Mouse (Mus musculus): Measurements from ENCODE around the gene Sppl2b.
A peak's percentile ranks its signal among the peaks of the same experiment; 100 is the strongest.

Gene Sppl2b

GRCm38 (mm10) chr10:80855749-80856073 lies 636 bp downstream of the Sppl2b start:
- DNase-seq, result peak in 1 of 2 experiments; percentile 20

DNA sequence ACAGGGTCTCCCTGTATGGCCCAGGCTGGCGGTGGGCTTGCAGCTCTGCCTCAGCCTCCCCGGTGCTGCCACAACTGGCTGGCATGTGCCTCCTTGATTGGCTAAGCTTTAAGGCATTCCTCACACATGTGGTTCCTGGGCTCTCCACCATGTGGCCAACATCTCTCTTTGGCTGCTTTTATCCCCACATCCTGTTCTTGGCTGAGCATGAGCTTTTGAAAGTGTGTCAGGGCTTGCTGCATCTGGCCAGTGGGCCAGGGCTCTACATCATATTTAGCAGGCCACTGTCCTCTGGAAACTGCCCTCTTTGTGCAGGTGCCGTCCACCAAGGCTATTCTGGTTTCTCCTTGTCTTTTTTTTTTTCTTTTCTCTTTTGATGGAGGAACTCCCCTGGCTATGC lies 1.2 kb downstream of the Sppl2b start:
- no peak for DNase-seq

DNA sequence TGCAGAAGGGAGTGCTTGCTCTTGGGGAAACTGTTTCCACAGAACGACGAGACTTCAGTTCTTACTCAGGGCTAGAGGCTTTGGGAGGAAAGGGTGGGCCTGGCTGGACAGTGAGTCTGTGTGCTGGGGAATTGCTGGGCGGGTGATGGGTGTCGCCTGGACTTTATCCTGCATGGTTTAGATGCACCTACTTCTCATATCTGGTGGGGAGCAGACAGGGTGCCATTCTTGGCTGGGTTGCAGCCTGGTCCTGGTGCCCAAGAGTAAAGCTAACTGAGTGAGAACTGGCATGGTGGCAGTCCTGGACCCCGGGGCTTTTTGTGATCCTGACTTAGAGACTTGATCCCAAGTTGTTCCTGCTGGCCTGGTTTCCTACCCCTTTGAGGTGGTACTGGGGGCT lies 1.8 kb downstream of the Sppl2b start:
- no peak for DNase-seq

GRCm38 (mm10) chr10:80857386-80857785 lies 2.3 kb downstream of the Sppl2b start:
- DNase-seq, result no peak

DNA sequence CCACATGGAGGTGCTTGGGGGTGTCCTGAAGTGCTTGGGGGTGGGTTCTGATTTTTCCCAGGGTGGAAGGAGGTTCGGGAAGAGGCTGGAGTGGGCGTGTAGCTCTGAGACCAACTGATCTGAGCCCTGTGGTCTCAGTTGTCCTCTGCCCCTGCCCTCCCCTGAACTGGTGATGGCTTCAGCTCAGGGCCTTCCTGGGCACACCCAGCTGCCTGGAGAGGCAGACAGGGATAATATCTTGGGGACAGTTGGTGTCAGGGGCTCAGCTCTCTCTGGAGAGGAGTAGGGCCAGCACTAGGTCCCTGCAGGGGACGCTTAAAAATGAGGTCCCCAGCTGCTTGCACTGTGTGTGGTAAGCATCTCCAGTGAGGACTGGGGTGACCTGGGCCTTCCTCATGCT lies 2.8 kb downstream of the Sppl2b start:
- DNase-seq, result no peak

GRCm38 (mm10) chr10:80858350-80858935 lies 3.4 kb downstream of the Sppl2b start:
- no peak for DNase-seq

GRCm38 (mm10) chr10:80862305-80862704 lies 7.2 kb downstream of the Sppl2b start:
- DNase-seq, result no peak

- DNase-seq, result no peak
Measured at GRCm38 (mm10) chr10:80864446-80864845, 9.4 kb downstream of the Sppl2b start.

- DNase-seq, result peak; percentile 85 to 91
Measured at GRCm38 (mm10) chr10:80870993-80871392, 15.9 kb downstream of the Sppl2b start.

DNA sequence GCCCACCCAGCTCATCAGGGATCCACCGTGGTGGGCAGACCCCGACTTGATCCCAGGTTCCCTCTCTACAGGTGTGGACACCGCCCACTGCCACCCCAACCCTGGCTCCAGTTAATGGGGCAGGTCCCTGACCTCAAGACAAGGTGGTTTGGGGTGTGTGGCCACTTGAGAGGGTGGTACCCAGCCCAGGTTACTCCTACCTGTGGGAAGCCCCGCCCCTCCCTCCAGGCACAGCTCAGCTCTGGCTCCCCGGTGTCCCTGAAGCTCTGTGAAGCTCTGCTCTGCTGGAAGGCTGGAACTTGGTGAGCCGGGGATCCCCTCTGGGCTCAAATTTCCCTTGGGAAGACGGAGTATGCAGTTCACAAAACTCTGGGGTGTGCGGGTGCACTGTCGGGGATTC lies 16.5 kb downstream of the Sppl2b start, which contains the start of gene Tmprss9:
Tmprss9 (plus strand) TSS at position 268 of the 400 bp plus-strand sequence.
- DNase-seq, result peak; percentile 12 to 65

DNA sequence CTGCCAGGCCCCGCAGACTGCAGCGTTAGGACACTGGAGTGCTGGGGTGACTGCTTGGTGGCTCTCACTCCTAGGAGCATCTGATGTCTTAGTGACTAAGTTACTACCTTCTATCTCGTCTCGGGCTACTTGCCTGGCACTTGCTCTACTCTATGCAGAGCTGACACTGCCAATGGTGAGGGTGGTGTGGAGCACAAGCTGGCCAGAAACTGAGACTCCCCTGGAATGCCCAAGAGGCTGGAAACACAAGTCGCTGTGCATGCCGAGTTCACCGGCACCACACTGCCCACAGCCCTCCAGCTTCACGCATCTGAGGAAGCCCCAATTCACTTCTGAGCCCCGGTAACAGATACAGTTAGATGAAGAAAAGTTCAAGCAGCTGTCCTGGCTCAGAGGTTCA lies 19.0 kb downstream of the Sppl2b start:
- DNase-seq, result no peak

DNA sequence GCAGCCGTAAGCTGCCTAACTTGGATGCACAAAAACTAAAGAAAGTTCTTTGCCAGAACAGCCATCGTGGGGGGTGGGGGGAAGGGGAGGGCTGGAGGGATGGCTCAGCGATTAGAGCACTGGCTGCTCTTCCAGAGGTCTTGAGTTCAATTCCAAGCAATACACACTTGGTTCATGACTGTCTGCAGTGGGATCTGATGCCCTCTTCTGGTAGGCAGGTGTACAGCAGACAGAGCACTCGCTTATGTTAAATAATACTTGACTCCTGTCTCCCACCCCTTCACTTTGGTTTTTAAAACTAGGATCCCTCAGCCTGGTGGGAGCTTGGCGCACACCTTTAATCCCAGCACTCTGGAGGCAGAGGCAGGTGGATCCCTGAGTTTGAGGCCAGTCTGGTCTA lies 21.0 kb downstream of the Sppl2b start:
- DNase-seq, result peak; percentile 51 to 81

- no peak for DNase-seq
Measured at GRCm38 (mm10) chr10:80876594-80876993, 21.5 kb downstream of the Sppl2b start.

DNA sequence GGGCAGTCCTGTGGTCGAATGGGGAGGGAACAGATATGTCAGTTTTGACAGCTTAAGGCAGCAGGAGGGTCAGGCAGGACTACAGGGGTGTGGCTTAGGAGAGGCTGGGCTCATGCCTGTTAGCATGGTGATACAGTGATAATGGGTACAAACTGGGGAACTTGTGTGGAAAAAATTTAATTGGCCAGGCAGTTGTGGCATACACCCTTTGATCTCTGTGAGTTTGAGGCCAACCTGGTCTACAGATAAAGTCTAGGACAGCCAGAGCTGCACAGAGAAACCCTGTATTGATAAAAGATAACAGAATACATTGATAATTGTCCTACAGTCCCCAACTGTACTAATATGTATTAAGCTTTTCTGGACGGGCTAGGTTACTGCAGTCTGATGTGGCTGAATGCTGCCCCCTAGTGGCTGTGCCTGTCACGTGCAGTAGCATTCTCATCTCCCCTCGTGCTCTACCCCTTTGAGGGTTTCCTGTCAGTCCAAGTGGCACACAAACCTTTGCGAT lies 25.1 kb downstream of the Sppl2b start:
- DNase-seq, result peak; percentile 65 to 87

- no peak for DNase-seq
Measured at GRCm38 (mm10) chr10:80880901-80881300, 25.8 kb downstream of the Sppl2b start.

DNA sequence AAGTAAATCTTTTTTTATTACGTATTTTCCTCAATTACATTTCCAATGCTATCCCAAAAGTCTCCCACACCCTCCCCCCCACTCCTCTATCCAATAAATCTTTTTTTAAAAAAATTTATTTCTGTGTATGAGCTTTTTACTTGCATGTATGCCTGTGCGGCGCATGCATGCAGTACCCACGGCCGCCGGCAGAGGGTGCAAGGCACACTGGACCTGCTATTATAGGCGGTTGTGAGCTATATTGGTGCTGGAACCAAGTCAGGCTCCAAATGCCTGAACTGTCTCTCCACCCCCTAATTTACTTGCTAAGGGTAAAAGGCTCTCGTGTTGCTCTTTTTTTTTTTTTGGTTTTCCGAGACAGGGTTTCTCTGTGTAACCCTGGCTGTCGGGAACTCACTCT lies 26.2 kb downstream of the Sppl2b start:
- DNase-seq, result peak; percentile 75 to 90

DNA sequence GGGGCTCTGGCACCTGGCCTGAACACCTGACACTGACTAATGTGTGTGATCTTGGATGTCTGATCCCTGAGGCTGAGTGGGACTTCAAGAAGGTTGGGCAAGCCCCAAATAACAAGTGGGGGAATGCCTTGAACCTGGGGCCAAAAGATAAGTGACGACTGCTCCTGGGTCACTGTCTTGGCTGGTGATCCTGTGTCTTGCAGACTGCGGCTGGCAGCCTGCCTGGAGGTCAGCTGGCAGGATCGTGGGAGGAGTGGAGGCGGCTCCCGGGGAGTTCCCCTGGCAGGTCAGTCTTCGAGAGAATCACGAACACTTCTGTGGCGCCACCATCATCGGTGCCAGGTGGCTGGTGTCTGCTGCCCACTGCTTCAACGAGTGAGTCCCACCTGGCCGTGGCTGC lies 32.1 kb downstream of the Sppl2b start:
- DNase-seq, result peak; percentile 86 to 91

GRCm38 (mm10) chr10:80895100-80895499 lies 40.0 kb downstream of the Sppl2b start:
- no peak for DNase-seq

DNA sequence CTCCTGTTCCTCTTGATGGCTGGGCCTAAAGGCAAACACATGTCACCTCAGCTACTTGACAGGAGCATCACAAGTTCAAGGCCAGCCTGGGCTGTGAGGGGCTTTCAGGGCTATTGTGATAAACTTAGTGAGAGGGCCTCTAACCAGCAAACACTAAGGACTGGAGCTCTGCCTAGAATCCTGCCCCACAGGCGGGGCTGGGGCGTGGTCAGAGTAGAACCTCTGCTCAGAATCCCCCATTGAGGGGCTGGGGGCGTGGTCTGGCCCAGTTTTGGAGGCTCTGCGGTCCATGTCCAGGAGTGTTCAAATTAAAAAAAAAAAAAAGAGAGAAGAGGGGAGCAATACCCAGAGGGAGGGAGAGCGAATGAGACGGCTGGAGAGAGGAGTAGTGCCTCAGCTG lies 40.6 kb downstream of the Sppl2b start:
- no peak for DNase-seq

DNA sequence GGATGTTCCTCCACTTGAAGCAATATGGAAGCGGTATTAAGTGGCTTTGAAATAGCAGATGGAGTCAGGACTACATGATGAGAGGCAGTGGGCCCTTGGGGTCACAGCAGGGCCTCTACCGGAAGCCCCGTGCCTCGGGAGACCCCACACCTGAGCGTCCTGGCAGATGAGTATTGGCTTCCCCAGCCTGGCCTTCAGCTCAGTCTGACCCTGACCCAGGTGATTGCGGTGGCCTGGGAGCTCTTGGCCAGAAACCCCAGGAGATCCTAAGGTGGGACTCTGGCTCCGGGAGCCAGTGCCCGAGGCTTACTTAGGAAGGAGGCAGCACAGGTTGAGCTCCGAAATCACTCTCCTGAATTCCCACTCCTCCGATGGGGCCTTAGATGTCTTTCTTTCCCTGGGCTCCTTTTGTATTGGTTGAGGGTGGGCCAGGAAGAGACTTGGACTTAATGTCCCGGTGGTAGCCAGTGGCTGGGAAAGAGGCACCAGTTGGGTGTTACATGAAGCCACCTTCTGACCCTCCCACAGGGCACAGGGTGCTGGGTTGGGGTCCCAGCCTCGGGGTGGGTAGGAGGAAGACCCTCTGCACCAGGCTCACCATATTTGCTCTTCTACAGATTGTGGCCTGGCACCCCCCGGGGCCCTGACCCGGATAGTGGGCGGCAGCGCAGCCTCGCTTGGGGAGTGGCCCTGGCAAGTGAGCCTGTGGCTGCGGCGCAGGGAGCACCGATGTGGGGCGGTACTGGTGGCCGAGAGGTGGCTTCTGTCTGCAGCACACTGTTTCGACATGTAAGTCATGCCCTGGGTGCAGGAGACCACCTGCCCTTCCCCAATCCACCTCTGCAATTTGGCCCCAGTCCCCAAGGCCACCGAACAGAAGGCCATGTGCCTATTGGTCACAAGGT lies 41.8 kb downstream of the Sppl2b start:
- no peak for DNase-seq

DNA sequence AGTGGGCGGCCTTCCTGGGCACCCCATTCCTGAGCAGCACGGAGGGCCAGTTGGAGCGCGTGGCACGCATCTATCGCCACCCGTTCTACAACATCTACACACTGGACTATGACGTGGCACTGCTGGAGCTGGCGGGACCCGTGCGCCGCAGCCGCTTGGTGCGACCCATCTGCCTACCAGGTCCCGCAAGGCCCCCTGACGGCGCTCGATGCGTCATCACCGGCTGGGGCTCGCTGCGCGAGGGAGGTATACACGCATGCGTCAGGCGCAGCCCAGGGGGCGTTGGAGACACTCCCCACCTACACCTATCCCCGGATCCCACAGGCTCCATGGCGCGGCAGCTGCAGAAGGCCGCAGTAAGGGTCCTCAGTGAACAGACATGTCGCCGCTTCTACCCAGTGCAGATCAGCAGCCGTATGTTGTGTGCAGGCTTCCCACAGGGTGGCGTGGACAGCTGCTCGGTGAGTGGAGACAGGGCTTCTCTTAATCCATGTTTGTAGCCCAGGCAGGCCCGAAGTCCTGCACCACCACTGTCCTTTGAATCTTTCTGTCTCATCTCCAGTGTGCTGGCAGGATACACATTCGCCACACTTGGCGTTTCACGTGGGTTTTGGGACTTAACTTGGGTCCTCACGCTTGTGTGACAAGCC lies 42.9 kb downstream of the Sppl2b start:
- DNase-seq, result no peak

GRCm38 (mm10) chr10:80899074-80899473 lies 44.0 kb downstream of the Sppl2b start:
- DNase-seq, result no peak

GRCm38 (mm10) chr10:80899591-80900317 lies 44.7 kb downstream of the Sppl2b start:
- DNase-seq, result no peak

All from kidney, postnatal 36 days (tissue).